Mouse (Mus musculus): ENCODE data around the gene Hes2. TPM values are rescaled to one million over a fixed set of nuclear protein-coding genes. Genes with fewer than 3 reads are reported as not detected.

Hes2 gene
- polyA plus RNA-seq, 1 experiment from 2014 or later = 0.56 TPM

DNA sequence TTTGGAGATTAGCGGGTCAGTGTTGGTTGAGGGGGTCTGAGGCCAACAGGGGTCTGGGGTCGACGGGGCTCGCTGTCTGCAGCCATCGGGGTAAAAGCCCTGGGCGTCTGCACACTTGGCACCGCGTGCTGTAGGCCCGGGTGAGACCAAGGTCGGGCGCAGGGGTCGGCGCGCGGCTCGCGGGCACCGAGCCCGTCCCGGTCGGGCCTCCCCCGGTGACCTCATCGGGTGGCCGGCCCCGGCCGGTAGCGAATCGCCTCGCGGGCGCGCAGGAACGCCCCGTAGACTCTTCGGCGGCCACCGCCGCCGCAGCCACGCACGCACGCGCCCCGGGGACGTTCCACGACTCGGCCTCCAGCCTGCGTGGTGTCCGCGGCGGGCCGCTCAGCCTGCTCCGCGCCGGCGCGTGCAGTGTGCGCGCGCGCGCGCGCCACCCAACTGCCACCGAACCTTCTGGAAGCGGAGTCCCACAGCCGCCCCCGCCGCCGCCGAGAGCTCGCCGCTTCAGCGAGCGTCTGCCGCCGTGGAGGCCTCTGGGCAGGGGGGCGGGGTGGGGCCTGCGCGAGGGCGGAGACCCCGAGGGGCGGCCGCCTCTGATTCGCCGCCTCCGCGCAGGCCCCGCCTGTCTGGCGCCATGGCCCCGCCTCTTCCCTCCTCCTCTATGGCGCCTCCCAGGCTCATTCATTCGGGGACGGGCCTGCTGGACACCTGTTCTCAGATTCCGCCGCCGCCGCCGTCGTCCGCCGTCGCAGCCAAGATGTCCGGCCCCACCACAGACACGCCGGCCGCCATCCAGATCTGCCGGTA lies 19.1 kb downstream of the Hes2 start, which contains the start of gene Acot7:
TSS of gene Acot7 (plus strand) at position 598 of the 807 bp plus-strand sequence.
- Histone ChIP-seq H3K27ac (ENCODE audit: low read length) (peak within 1 kb of the TSS; percentile 71), H3K4me1 (ENCODE audit: control insufficient read depth, insufficient read depth, low read length) (peaks cover 17% of the 10 kb centered on the region), H3K36me3 (ENCODE audit: control insufficient read depth, insufficient read depth, low read length) (no peaks in the 10 kb centered on the region), H3K4me2 (ENCODE audit: low read depth, low read length) (peak within 1 kb of the TSS; percentile 98), H3K27me3 (ENCODE audit: control insufficient read depth, insufficient read depth, low read length) (peaks cover 15% of the 10 kb centered on the region; the same call in 1 of the 2 replicates), H3K9ac (ENCODE audit: low read length) (peak within 1 kb of the TSS; percentile 90), H3K9me3 (replicated peaks; ENCODE audit: control insufficient read depth, low read length) (no peaks in the 10 kb centered on the region), H3K4me3 (replicated peaks; ENCODE audit: low read length) (peak within 1 kb of the TSS; percentile 69)
- under 1% methylated on average over 107 of the region's 108 CpGs for WGBS
- ATAC-seq (ENCODE audit: insufficient read depth, low FRiP score) = peak; percentile 97

DNA sequence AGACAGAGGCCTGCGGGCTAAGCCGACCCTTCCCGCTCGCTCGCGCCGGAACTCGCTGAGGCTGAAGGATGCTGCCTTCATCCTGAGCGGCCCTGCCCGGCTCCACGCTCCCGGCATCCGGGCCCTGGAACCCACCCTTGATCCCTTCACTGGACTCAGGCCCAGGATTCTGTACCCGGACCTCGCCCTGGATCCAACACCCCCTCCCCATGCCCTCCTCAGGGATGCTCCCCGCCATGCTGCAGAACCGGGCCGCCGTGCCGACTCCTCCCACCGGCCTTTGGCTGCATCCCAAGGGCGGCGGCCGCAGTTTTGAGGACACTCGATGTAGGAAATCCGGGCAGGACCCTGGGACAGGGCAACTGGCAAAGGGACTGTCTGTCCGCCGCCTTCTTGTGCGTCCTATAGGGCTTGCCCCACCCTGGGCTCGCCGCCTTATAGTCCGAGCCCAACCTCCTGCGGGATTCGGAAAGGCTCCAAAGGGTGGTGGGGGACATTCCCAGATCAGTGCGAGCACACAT lies 19.7 kb downstream of the Hes2 start:
- H3K27ac ChIP-seq (ENCODE audit: low read length) = no peak overlapping the region; the same call in 1 of the 2 replicates
- peaks cover 17% of the 10 kb centered on the region for H3K4me1 ChIP-seq (ENCODE audit: control insufficient read depth, insufficient read depth, low read length)
- ATAC-seq (ENCODE audit: insufficient read depth, low FRiP score) = peak; percentile 47; the same call in 1 of the 2 replicates

DNA sequence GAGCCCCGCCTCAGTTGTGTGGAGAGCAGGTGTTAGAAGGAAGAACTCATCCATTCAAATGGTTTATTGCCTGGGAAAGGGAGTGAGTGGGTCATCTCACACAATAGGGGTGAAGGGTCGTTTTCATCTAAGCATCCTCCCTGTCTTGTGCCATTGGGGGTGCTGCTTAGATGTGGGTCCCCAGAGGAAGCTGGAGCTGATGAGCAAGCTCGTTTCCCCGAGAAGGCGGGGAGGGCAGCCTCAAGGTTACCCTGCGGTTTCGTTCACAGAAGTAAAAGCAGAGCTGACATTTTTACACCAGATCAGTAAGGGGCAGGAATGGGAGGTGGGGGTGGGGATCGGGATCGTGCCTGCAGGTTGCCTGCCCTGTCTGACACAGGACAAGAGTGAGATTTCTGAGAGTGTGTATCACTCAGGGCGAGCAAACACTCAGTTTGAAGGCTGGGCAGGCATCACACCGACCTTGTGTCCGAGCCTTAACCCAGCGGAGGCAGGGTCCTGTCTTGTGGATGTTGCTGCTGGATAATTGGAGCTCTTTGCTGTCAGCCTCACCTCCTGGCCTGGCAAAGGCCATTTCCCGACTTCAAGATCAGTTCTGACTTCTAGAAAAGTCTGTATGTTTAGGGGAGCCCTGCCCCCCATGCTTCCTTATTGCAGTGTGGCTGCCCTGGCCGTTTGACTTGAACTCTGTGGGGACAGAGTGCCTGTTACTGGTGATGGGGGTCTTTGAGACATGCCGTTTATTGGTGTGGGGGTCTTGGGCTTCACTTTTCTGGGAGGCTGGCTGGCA lies 20.4 kb downstream of the Hes2 start:
- 33% methylated on average over 16 of the region's 16 CpGs for WGBS
- Histone ChIP-seq H3K4me1 (ENCODE audit: control insufficient read depth, insufficient read depth, low read length) (peaks cover 17% of the 10 kb centered on the region), H3K4me3 (replicated peaks; ENCODE audit: low read length) (peak overlapping the region; percentile 69), H3K27ac (ENCODE audit: low read length) (no peak overlapping the region), H3K4me2 (ENCODE audit: low read depth, low read length) (peak overlapping the region; percentile 98), H3K9me3 (replicated peaks; ENCODE audit: control insufficient read depth, low read length) (no peaks in the 10 kb centered on the region), H3K36me3 (ENCODE audit: control insufficient read depth, insufficient read depth, low read length) (no peaks in the 10 kb centered on the region), H3K9ac (ENCODE audit: low read length) (peak overlapping the region; percentile 69), H3K27me3 (ENCODE audit: control insufficient read depth, insufficient read depth, low read length) (peaks cover 15% of the 10 kb centered on the region; the same call in 1 of the 2 replicates)
- ATAC-seq (ENCODE audit: insufficient read depth, low FRiP score) = no peak; the same call in 1 of the 2 replicates

More for the DNA sequence above, 19.7 kb downstream of the Hes2 start:
- peak overlapping the region; percentile 98 for H3K4me2 ChIP-seq (ENCODE audit: low read depth, low read length)
- no peaks in the 10 kb centered on the region for H3K36me3 ChIP-seq (ENCODE audit: control insufficient read depth, insufficient read depth, low read length)
- under 1% methylated on average over 35 of the region's 35 CpGs for WGBS
- peak overlapping the region; percentile 69 for H3K9ac ChIP-seq (ENCODE audit: low read length)
- peaks cover 15% of the 10 kb centered on the region; the same call in 1 of the 2 replicates for H3K27me3 ChIP-seq (ENCODE audit: control insufficient read depth, insufficient read depth, low read length)
- H3K4me3 ChIP-seq (replicated peaks; ENCODE audit: low read length) = peak overlapping the region; percentile 69
- H3K9me3 ChIP-seq (replicated peaks; ENCODE audit: control insufficient read depth, low read length) = no peaks in the 10 kb centered on the region

DNA sequence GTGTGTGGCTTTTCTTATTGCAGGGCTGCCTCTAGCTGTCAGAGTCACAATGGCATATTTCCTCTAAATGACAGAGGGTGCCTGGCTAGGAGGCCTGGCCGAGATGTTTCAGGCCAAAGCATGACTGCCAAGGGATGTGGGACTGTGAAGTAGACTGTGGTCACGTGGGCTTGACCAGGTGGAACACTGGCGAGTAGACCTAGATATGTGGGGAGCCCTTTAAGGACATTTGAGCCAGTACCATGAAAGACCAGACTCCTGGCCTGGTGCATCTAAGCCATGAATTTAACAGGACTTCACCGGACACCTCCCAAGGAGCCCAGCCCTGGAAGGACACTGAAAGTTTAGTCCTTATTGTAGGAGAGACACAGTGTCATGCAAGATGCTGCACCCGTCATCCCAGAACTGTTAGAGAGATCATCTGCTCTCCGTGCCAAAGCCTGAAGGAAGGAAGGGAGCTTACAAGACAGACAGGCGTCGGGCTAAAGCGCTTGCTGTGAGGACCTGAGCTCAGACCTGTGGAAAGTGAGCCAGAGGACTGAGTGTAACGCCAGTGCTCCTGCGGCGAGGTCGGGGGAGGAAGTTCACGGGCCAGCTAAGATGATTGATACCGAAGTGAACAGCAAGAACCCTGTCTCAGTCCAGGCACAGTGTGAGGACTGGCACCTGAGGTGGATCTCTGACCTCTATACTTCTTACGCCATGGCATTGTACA lies 21.4 kb downstream of the Hes2 start:
- H3K4me2 ChIP-seq (ENCODE audit: low read depth, low read length) = no peak overlapping the region
- H3K4me1 ChIP-seq (ENCODE audit: control insufficient read depth, insufficient read depth, low read length) = peaks cover 23% of the 10 kb centered on the region
- H3K9me3 ChIP-seq (replicated peaks; ENCODE audit: control insufficient read depth, low read length) = no peaks in the 10 kb centered on the region
- no peak for ATAC-seq (ENCODE audit: insufficient read depth, low FRiP score)
- WGBS = 83% methylated on average over 16 of the region's 16 CpGs
- peaks cover 10% of the 10 kb centered on the region; the same call in 1 of the 2 replicates for H3K27me3 ChIP-seq (ENCODE audit: control insufficient read depth, insufficient read depth, low read length)
- no peak overlapping the region for H3K9ac ChIP-seq (ENCODE audit: low read length)
- no peaks in the 10 kb centered on the region for H3K36me3 ChIP-seq (ENCODE audit: control insufficient read depth, insufficient read depth, low read length)
- no peak overlapping the region for H3K4me3 ChIP-seq (replicated peaks; ENCODE audit: low read length)
- no peak overlapping the region for H3K27ac ChIP-seq (ENCODE audit: low read length)

DNA sequence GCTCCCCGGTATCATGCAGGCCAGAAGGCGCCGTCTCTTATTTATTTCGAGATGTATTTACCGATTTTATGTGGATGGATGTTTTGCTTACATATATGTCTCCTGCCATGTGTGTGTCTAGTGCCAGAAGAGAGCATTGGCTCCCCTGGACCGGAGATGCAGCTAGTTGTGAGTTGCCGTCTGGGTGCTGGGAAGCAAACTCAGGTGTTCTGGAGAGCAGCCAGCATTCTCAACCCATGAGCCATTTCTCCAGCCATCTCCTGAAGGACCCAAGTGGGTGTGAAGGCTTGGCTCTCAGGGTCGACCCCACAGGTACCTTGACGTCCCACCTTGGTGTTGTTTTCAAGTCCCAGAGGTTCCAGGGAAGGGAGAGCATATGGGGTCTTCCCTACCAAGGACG lies 23.5 kb downstream of the Hes2 start:
- no peak overlapping the region for H3K9ac ChIP-seq (ENCODE audit: low read length)
- H3K27me3 ChIP-seq (ENCODE audit: control insufficient read depth, insufficient read depth, low read length) = 0 out of 2 replicates have a peak, but pooled peaks cover 10% of the 10 kb centered on the region
- ATAC-seq (ENCODE audit: insufficient read depth, low FRiP score) = no peak
- no peaks in the 10 kb centered on the region for H3K9me3 ChIP-seq (replicated peaks; ENCODE audit: control insufficient read depth, low read length)
- H3K4me3 ChIP-seq (replicated peaks; ENCODE audit: low read length) = no peak overlapping the region
- H3K27ac ChIP-seq (ENCODE audit: low read length) = no peak overlapping the region
- 85% methylated on average over 10 of the region's 10 CpGs for WGBS
- peaks cover 39% of the 10 kb centered on the region for H3K4me1 ChIP-seq (ENCODE audit: control insufficient read depth, insufficient read depth, low read length)
- no peaks in the 10 kb centered on the region for H3K36me3 ChIP-seq (ENCODE audit: control insufficient read depth, insufficient read depth, low read length)
- H3K4me2 ChIP-seq (ENCODE audit: low read depth, low read length) = no peak overlapping the region

DNA sequence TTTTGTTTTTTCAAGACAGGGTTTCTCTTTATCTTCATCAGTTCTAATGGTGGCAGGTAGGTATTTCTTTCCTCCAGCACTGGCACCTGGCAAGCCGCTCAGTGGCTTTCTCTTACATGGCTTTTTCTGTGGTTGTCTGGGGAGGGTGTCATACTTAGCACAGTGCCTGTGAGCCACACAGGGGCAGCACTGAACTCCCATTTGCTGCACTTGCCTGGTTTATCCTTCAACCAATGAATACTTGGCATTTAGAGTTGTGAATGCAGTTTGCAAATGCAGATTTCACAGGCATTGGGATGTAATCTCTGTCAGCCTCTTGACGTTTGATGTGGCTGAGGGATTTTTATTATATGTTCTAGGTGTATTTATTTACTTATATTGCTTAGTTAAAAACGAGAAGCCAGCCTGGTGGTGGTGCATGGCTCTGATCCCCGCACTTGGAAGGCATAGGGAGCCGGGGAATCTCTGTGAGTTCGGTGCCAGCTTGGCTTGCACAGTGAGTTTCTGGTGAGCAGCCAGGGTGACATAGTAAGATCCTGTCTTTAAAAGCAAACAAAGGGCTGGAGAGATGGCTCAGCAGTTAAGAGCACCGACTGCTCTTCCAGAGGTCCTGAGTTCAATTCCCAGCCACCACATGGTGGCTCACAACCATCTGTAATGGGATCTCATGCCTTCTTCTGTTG lies 25.8 kb downstream of the Hes2 start:
- peaks cover 27% of the 10 kb centered on the region for H3K4me1 ChIP-seq (ENCODE audit: control insufficient read depth, insufficient read depth, low read length)
- H3K27ac ChIP-seq (ENCODE audit: low read length) = no peak overlapping the region
- no peak overlapping the region for H3K9ac ChIP-seq (ENCODE audit: low read length)
- no peaks in the 10 kb centered on the region for H3K9me3 ChIP-seq (replicated peaks; ENCODE audit: control insufficient read depth, low read length)
- WGBS = 63% methylated on average over 7 of the region's 7 CpGs
- H3K4me3 ChIP-seq (replicated peaks; ENCODE audit: low read length) = no peak overlapping the region
- no peak for ATAC-seq (ENCODE audit: insufficient read depth, low FRiP score)
- H3K36me3 ChIP-seq (ENCODE audit: control insufficient read depth, insufficient read depth, low read length) = no peaks in the 10 kb centered on the region
- peak overlapping the region; percentile 61; the same call in 1 of the 2 replicates for H3K4me2 ChIP-seq (ENCODE audit: low read depth, low read length)
- 0 out of 2 replicates have a peak, but pooled peaks cover 6% of the 10 kb centered on the region for H3K27me3 ChIP-seq (ENCODE audit: control insufficient read depth, insufficient read depth, low read length)

DNA sequence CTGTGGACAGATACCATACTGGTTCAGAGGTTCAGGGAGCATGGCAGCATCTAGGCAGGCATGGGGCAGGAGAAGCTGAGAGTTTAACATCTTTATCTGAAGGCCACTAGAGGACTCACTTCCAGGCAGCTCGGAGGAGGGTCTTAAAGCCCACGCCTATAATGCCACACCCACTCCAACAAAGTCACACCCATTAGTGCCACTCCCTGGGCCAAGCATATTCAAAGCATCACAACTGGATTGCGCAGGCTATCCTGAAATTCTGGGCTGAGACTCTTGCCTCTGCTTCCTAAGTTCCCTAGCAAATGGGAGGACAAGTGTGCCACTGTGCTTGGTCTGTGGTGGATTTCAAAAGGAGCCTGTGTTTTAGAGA lies 26.5 kb downstream of the Hes2 start:
- Histone ChIP-seq H3K27me3 (ENCODE audit: control insufficient read depth, insufficient read depth, low read length) (0 out of 2 replicates have a peak, but pooled peaks cover 1% of the 10 kb centered on the region), H3K4me3 (replicated peaks; ENCODE audit: low read length) (peak overlapping the region; percentile 44), H3K9ac (ENCODE audit: low read length) (peak overlapping the region; percentile 71), H3K36me3 (ENCODE audit: control insufficient read depth, insufficient read depth, low read length) (no peaks in the 10 kb centered on the region), H3K4me1 (ENCODE audit: control insufficient read depth, insufficient read depth, low read length) (peaks cover 27% of the 10 kb centered on the region), H3K9me3 (replicated peaks; ENCODE audit: control insufficient read depth, low read length) (no peaks in the 10 kb centered on the region), H3K27ac (ENCODE audit: low read length) (peak overlapping the region; percentile 97), H3K4me2 (ENCODE audit: low read depth, low read length) (peak overlapping the region; percentile 61)
- peak; percentile 79 for ATAC-seq (ENCODE audit: insufficient read depth, low FRiP score)
- WGBS = 3% methylated on average over 3 of the region's 3 CpGs

DNA sequence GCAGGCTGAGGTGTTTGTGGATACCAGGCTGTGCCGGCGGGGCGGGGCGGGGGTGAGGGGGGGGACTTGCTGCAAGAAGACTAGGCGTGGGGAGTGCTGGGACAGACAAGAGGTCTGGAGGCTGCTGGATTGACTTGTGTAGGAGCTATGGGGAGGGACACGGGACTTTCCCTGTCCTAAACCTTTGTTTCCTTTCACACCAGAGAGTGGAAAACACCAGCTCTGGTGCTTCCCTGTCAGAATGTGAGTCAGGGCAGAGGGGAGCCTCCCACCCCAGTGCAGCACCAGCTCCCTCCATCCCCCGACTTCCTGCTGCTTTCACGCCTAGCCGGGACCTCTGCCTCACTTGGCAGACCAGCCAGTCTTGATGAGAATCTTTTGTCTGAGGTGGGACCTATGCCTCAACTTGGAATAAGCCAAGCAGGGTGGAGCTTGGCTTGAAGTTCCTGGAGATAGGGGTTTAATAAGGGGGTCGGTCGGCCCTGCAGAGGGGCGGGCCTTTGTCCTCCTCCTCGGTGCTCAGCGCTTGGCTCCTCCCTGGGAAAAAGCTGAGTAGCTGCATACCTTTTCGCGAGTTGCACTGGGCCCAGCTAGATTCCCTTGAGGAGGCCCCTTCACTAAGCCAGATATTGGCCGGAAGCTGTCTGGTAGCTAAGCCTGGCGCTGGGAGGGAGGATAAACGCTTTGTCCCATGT lies 27.0 kb downstream of the Hes2 start:
- Histone ChIP-seq H3K4me2 (ENCODE audit: low read depth, low read length) (peak overlapping the region; percentile 61), H3K27ac (ENCODE audit: low read length) (peak overlapping the region; percentile 97), H3K4me1 (ENCODE audit: control insufficient read depth, insufficient read depth, low read length) (peaks cover 27% of the 10 kb centered on the region), H3K9ac (ENCODE audit: low read length) (peak overlapping the region; percentile 71), H3K27me3 (ENCODE audit: control insufficient read depth, insufficient read depth, low read length) (no peaks in the 10 kb centered on the region), H3K36me3 (ENCODE audit: control insufficient read depth, insufficient read depth, low read length) (no peaks in the 10 kb centered on the region), H3K4me3 (replicated peaks; ENCODE audit: low read length) (peak overlapping the region; percentile 44), H3K9me3 (replicated peaks; ENCODE audit: control insufficient read depth, low read length) (no peaks in the 10 kb centered on the region)
- peak; percentile 80 for ATAC-seq (ENCODE audit: insufficient read depth, low FRiP score)
- 4% methylated on average over 19 of the region's 19 CpGs for WGBS
